Mouse (Mus musculus) T-helper 17 cell (primary cell): ENCODE measurements around the gene Serpinb9b.
"Not testable (repeated sequence)": the region's sequence is repeated elsewhere in the genome, so short reads cannot be mapped to it uniquely, and the experiment has no call there.

Experiments
- in situ Hi-C, 2 experiments: fragments of 300-600 bp; cut with MboI, MseI; formaldehyde crosslinking; loops; 1 replicate in 1 of 2; 2 replicates in 1 of 2; pipeline ENCODE4 v1.15.1; 2025; ENCODE audit warnings: high pct_unique_total_duplicates in 2 of 2

Gene Serpinb9b

GRCm38 (mm10) chr13:33027244-33027643 is at the start of gene Serpinb9b:
Gene Serpinb9b, plus strand, starts transcription at chr13:33027416.
- in situ Hi-C loops, result no loop called here

GRCm38 (mm10) chr13:32982556-32983042 is 44.6 kb upstream of the Serpinb9b start:
- in situ Hi-C loops, result loop anchor here in 1 of 2 experiments (5.0 kb wide), 1 partner anchor 90 kb away; no protein-coding TSS in a partner anchor

- in situ Hi-C loops, result no loop called here
Measured at GRCm38 (mm10) chr13:32986256-32986655, 41.0 kb upstream of the Serpinb9b start.

GRCm38 (mm10) chr13:32993152-32993893 is 33.9 kb upstream of the Serpinb9b start:
- in situ Hi-C loops, result no loop called here

GRCm38 (mm10) chr13:32993894-32994242 is 33.3 kb upstream of the Serpinb9b start:
- in situ Hi-C loops, result no loop called here

GRCm38 (mm10) chr13:32995051-32995450 is 32.2 kb upstream of the Serpinb9b start:
- in situ Hi-C loops, result no loop called here

- in situ Hi-C loops, result no loop called here
Measured at GRCm38 (mm10) chr13:33001341-33001740, 25.9 kb upstream of the Serpinb9b start.

- in situ Hi-C loops, result no loop called here
Measured at GRCm38 (mm10) chr13:33002950-33003349, 24.3 kb upstream of the Serpinb9b start, which contains the start of gene Serpinb9. Gene Serpinb9, plus strand, starts transcription at chr13:33003250.

- in situ Hi-C loops, result no loop called here
Measured at GRCm38 (mm10) chr13:33003523-33004413, 23.4 kb upstream of the Serpinb9b start.

- in situ Hi-C loops, result loop anchor here in 1 of 2 experiments (5.0 kb wide), 1 partner anchor 73 kb away; the partner anchor contains the start of gene Serpinb1b
Measured at GRCm38 (mm10) chr13:33004414-33005105, 22.7 kb upstream of the Serpinb9b start.

- in situ Hi-C loops, result loop anchor here in 1 of 2 experiments (5.0 kb wide), 1 partner anchor 72 kb away; the partner anchor contains the start of gene Serpinb1b
Measured at GRCm38 (mm10) chr13:33005501-33006075, 21.6 kb upstream of the Serpinb9b start.

GRCm38 (mm10) chr13:33006555-33006954 is 20.7 kb upstream of the Serpinb9b start:
- in situ Hi-C loops, result loop anchor here in 1 of 2 experiments (5.0 kb wide), 1 partner anchor 71 kb away; the partner anchor contains the start of gene Serpinb1b

- in situ Hi-C loops, result no loop called here
Measured at GRCm38 (mm10) chr13:33012395-33012794, 14.8 kb upstream of the Serpinb9b start.

GRCm38 (mm10) chr13:33013271-33013670 is 13.9 kb upstream of the Serpinb9b start:
- in situ Hi-C loops, result no loop called here

- in situ Hi-C loops, result no loop called here
Measured at GRCm38 (mm10) chr13:33022371-33022770, 4.8 kb upstream of the Serpinb9b start.

GRCm38 (mm10) chr13:33026427-33027057 is 674 bp upstream of the Serpinb9b start:
- in situ Hi-C loops, result no loop called here

- in situ Hi-C loops, result no loop called here
Measured at GRCm38 (mm10) chr13:33028146-33028545, 930 bp downstream of the Serpinb9b start.

- in situ Hi-C loops, result no loop called here
Measured at GRCm38 (mm10) chr13:33028550-33028949, 1.3 kb downstream of the Serpinb9b start.

- in situ Hi-C loops, result not testable (repeated sequence)
Measured at GRCm38 (mm10) chr13:33029478-33029877, 2.3 kb downstream of the Serpinb9b start.

GRCm38 (mm10) chr13:33030281-33030680 is 3.1 kb downstream of the Serpinb9b start:
- in situ Hi-C loops, result no loop called here
